Mouse (Mus musculus): Measurements from ENCODE around the gene Tmtc2.

DNA sequence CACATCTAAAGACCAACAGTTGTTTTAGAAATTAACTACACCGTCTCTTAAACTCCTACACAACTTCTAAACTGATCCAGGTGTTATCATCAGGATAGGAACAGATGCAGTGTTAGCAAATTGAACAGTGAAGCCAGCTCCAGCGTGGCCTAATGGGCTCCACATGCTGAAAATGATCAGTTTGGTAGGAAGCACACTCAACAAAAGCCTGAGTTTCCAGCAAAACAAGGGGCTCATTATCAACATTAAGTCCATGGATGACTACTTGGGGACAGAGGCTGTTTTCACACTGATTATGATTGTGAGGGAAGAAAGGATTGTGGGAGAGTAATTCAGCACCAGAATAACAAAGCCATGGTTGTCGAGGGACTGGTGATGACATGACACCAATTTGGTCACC, 143.4 kb downstream of the Tmtc2 start:
- TF ChIP-seq POLR2A (IDR thresholded peaks at IDR 0.05; ENCODE audit: control insufficient read depth, extremely low read depth, insufficient read depth, low read length, poor library complexity) (no peak), CTCF (IDR thresholded peaks at IDR 0.05; ENCODE audit: borderline replicate concordance, control insufficient read depth, extremely low read depth, insufficient read depth, low read length, poor library complexity) (no peak)
